In the genomic region with DNA sequence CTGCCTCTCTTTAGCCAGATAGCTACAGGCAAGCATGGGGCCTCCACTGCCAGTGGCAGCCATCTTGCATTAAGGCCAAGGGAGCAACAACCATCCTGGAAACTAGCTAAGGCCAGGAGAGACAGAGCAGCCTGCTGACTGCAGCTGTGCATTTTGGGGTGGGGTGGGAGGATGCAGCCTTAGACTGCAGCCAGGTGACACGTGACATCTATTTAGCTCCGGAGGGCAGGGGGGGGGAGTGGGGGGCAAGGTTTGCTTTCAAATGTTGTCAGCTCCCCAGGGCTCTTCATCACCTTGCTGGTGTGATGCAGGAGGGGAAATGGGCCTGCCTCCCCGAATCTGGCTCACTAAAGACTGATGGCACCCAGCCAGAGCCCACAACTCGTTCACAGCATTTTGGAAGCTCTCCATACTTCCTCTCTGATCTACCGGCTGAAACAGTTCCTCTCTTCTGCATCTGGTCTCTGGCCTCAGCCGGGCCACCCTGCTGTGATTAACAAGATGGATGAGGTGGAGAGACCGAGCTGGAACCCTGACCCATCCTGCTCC, we compare ENCODE assay signal across 8 mouse cellular contexts. TPM values are rescaled to one million over a fixed set of nuclear protein-coding genes. Genes with fewer than 3 reads are reported as not detected.
DNase-seq lines count a peak whose midpoint lies in the region; ATAC-seq lines count a peak whose summit lies in the region.

No protein-coding gene starts in this region.

- peaks cover 47% of the 10 kb centered on the region for H3K4me1 ChIP-seq in heart, embryonic 13.5 days

- H3K36me3 ChIP-seq in heart, embryonic 13.5 days: no peaks in the 10 kb centered on the region

- no peak overlapping the region for H3K4me3 ChIP-seq in heart, embryonic 13.5 days

- 0 out of 2 replicates have a peak overlapping the region, but pooled peaks have one; percentile 30 for H3K9ac ChIP-seq in heart, embryonic 13.5 days

- H3K27ac ChIP-seq in heart, embryonic 13.5 days (replicated peaks): peak overlapping the region; percentile 55

- DNase-seq in right cerebral cortex, postnatal 10 days (ENCODE audit: low spot score in 2 of 2): peak; percentile 75 to 81
- DNase-seq in right cerebral cortex, adult 18-20 months: no peak
- peak; percentile 49 for DNase-seq in brain, adult 2 months (ENCODE audit: low read depth, low spot score)
- DNase-seq in kidney, adult 9 months: peak; percentile 65
- DNase-seq in mesoderm, embryonic 11.5 days (ENCODE audit: low read depth, low spot score): peak; percentile 31
- DNase-seq in spleen, adult 12 weeks (ENCODE audit: low spot score): no peak
- no peak for DNase-seq in urinary bladder, postnatal 36 days (ENCODE audit: low spot score in 2 of 2)

- WGBS in heart, embryonic 13.5 days: 8% methylated on average over 7 of the region's 7 CpGs

- H3K4me2 ChIP-seq in heart, embryonic 13.5 days: no peak overlapping the region

- no peaks in the 10 kb centered on the region for H3K9me3 ChIP-seq in heart, embryonic 13.5 days

- H3K27me3 ChIP-seq in heart, embryonic 13.5 days (replicated peaks): no peaks in the 10 kb centered on the region; the same call in 1 of the 2 replicates

- ATAC-seq in heart, embryonic 13.5 days (ENCODE audit: extremely low read depth, insufficient number of reproducible peaks, low FRiP score, low TSS enrichment): peak; percentile 14; the same call in 1 of the 2 replicates

RNA-seq across cellular contexts. Expression of a gene that starts 34.8 kb away (rescaled TPM):
- 4.9 and 6.0 TPM in 2 replicates for polyA plus RNA-seq in heart, embryonic 13.5 days (2015; fragmentation: Nextera tagmentation; extraction: Ambion mirVana)

Comparison
In these comparisons a context has a peak if more than half of its experiments do, and no peak if none do; other contexts are left out.
1. DNase-seq: peak in right cerebral cortex, postnatal 10 days (2 of 2), brain, adult 2 months (single experiment), kidney, adult 9 months (single experiment) and mesoderm, embryonic 11.5 days (single experiment); none in right cerebral cortex, adult 18-20 months (single experiment), spleen, adult 12 weeks (single experiment) and urinary bladder, postnatal 36 days (0 of 2).